Mouse (Mus musculus) heart, embryonic 14.5 days (tissue): Measurements from ENCODE around the gene Chordc1. TPM values are rescaled to one million over a fixed set of nuclear protein-coding genes. Genes with fewer than 3 reads are reported as not detected.
"Not testable (repeated sequence)": the region's sequence is repeated elsewhere in the genome, so short reads cannot be mapped to it uniquely, and the experiment has no call there.

ENCODE experiments used
- ATAC-seq: fragments of 200-750 bp; cut with Nextera tagmentation; 2 replicates; pipeline ENCODE4 v1.8.0; 2017; ENCODE audit warnings: low read depth, moderate TSS enrichment; ENCODE audit not compliant: insufficient number of reproducible peaks, insufficient read depth, low FRiP score
- H3K27ac ChIP-seq, 2 experiments: fragments of 200-500 bp in 1 of 2; fragments of 300-500 bp in 1 of 2; sonication (generic) in 1 of 2; replicated peaks in 1 of 2; 2 replicates each; pipeline ENCODE4 v1.5.1; 2012 to 2014; ENCODE audit warnings: low read depth in 2 of 2, low read length in 2 of 2, control low read depth in 1 of 2, mild to moderate bottlenecking in 1 of 2, mixed read lengths in 1 of 2; ENCODE audit not compliant: control insufficient read depth in 1 of 2, insufficient read depth in 1 of 2
- H3K27me3 ChIP-seq: fragments of 300-500 bp; sonication (generic); 2 replicates; pipeline ENCODE4 v1.6.1; 2014; ENCODE audit warnings: mild to moderate bottlenecking, low read length, control low read depth; ENCODE audit not compliant: control insufficient read depth, insufficient read depth
- H3K36me3 ChIP-seq: fragments of 300-500 bp; sonication (generic); 2 replicates; pipeline ENCODE4 v1.6.1; 2014; ENCODE audit warnings: mild to moderate bottlenecking, control low read depth, low read length, mixed read lengths; ENCODE audit not compliant: control insufficient read depth, insufficient read depth
- H3K4me1 ChIP-seq, 2 experiments: fragments of 200-500 bp in 1 of 2; fragments of 300-500 bp in 1 of 2; sonication (generic) in 1 of 2; 2 replicates each; pipeline ENCODE4 v1.6.1; 2012 to 2014; ENCODE audit warnings: low read length in 2 of 2, control low read depth in 1 of 2, mixed read lengths in 1 of 2; ENCODE audit not compliant: control insufficient read depth in 2 of 2, insufficient read depth in 2 of 2
- H3K4me2 ChIP-seq: fragments of 300-500 bp; sonication (generic); 2 replicates; pipeline ENCODE4 v1.6.1; 2014; ENCODE audit warnings: mild to moderate bottlenecking, low read length
- H3K4me3 ChIP-seq, 2 experiments: fragments of 200-500 bp in 1 of 2; fragments of 300-500 bp in 1 of 2; sonication (generic) in 1 of 2; 2 replicates each; pipeline ENCODE4 v1.5.1; 2012 to 2014; ENCODE audit warnings: low read length in 2 of 2, mild to moderate bottlenecking in 2 of 2, control low read depth in 1 of 2, low read depth in 1 of 2, moderate library complexity in 1 of 2; ENCODE audit not compliant: control insufficient read depth in 1 of 2, insufficient read depth in 1 of 2
- H3K9ac ChIP-seq: fragments of 300-500 bp; sonication (generic); 2 replicates; pipeline ENCODE4 v1.6.1; 2014; ENCODE audit warnings: mild to moderate bottlenecking, low read length
- H3K9me3 ChIP-seq: fragments of 300-500 bp; sonication (generic); 2 replicates; pipeline ENCODE4 v1.6.1; 2016; ENCODE audit warnings: low read length, control low read depth; ENCODE audit not compliant: control insufficient read depth
- WGBS: fragments of 180-500 bp; shearing (Covaris S2); extraction: QIAGEN DNeasy Blood & Tissue Kit; methylation state at CpG from one replicate; pipeline ENCODE4 v1.1.7; 2014; 5-methylcytosine and 5-hydroxymethylcytosine counted together
- polyA plus RNA-seq: library from polyadenylated mRNA; unstranded; fragments of >200 nt; fragmentation: Nextera tagmentation; extraction: Ambion mirVana; gene quantifications from 2 replicates; pipeline ENCODE4 v1.2.1, GENCODE M21; 2014

Gene Chordc1
- 73.2 and 76.9 TPM in 2 replicates for polyA plus RNA-seq

- H3K4me3 ChIP-seq, result peak within 1 kb of the TSS; percentile 83 to 99
- H3K4me2 ChIP-seq, result peak within 1 kb of the TSS; percentile 96
- 4% methylated on average over 49 of the region's 49 CpGs for WGBS
- peaks cover 0 to 7% of the 10 kb centered on the region in 2 experiments; a peak in 3 of 4 replicates for H3K4me1 ChIP-seq
- H3K36me3 ChIP-seq, result no peaks in the 10 kb centered on the region
- H3K9ac ChIP-seq, result peak within 1 kb of the TSS; percentile 99
- H3K27me3 ChIP-seq, result no peaks in the 10 kb centered on the region
- peak within 1 kb of the TSS; percentile 75 to 89 for H3K27ac ChIP-seq
- peak; percentile 99 for ATAC-seq
- no peaks in the 10 kb centered on the region for H3K9me3 ChIP-seq
Measured at GRCm38 (mm10) chr9:18291571-18292429, at the start of gene Chordc1. TSS of gene Chordc1 (plus strand) at chr9:18292125.

- 67% methylated on average over 1 of the region's 1 CpGs for WGBS
- no peak for ATAC-seq
Measured at GRCm38 (mm10) chr9:18275901-18276300, 16.0 kb upstream of the Chordc1 start.

GRCm38 (mm10) chr9:18276844-18277243 is 15.1 kb upstream of the Chordc1 start:
- H3K4me1 ChIP-seq, result no peaks in the 10 kb centered on the region
- no peaks in the 10 kb centered on the region for H3K36me3 ChIP-seq
- H3K9me3 ChIP-seq, result no peaks in the 10 kb centered on the region
- no peak for ATAC-seq
- H3K4me3 ChIP-seq, result no peak overlapping the region
- H3K4me2 ChIP-seq, result no peak overlapping the region
- no peak overlapping the region for H3K27ac ChIP-seq
- no peaks in the 10 kb centered on the region for H3K27me3 ChIP-seq
- no peak overlapping the region for H3K9ac ChIP-seq
- WGBS, result 43% methylated on average over 2 of the region's 2 CpGs

More at GRCm38 (mm10) chr9:18275901-18276300, 16.0 kb upstream of the Chordc1 start:
- H3K27me3 ChIP-seq, result no peaks in the 10 kb centered on the region
- no peaks in the 10 kb centered on the region for H3K36me3 ChIP-seq
- H3K27ac ChIP-seq, result no peak overlapping the region
- no peak overlapping the region for H3K9ac ChIP-seq
- no peak overlapping the region for H3K4me2 ChIP-seq
- H3K4me3 ChIP-seq, result no peak overlapping the region
- no peaks in the 10 kb centered on the region for H3K4me1 ChIP-seq
- H3K9me3 ChIP-seq, result no peaks in the 10 kb centered on the region

GRCm38 (mm10) chr9:18277497-18277896 is 14.4 kb upstream of the Chordc1 start:
- no peak for ATAC-seq
- Histone ChIP-seq H3K9me3 (no peaks in the 10 kb centered on the region), H3K4me2 (no peak overlapping the region), H3K4me3 (no peak overlapping the region), H3K27me3 (no peaks in the 10 kb centered on the region), H3K4me1 (no peaks in the 10 kb centered on the region), H3K9ac (no peak overlapping the region), H3K36me3 (no peaks in the 10 kb centered on the region), H3K27ac (no peak overlapping the region)
- WGBS, result 43% methylated on average over 1 of the region's 1 CpGs

- H3K4me3 ChIP-seq, H3K9ac ChIP-seq, H3K27ac ChIP-seq, H3K36me3 ChIP-seq, H3K4me2 ChIP-seq, H3K9me3 ChIP-seq, H3K4me1 ChIP-seq, H3K27me3 ChIP-seq, ATAC-seq: not testable (repeated sequence)
- 27% methylated on average over 5 of the region's 5 CpGs for WGBS
Measured at GRCm38 (mm10) chr9:18278693-18279092, 13.2 kb upstream of the Chordc1 start.

- H3K27ac ChIP-seq, result peak overlapping the region; percentile 75 to 89
- under 1% methylated on average over 24 of the region's 24 CpGs for WGBS
- ATAC-seq, result peak; percentile 37
Measured at GRCm38 (mm10) chr9:18292443-18292922, 558 bp downstream of the Chordc1 start.

GRCm38 (mm10) chr9:18293026-18293781 is 1.3 kb downstream of the Chordc1 start:
- WGBS, result 47% methylated on average over 6 of the region's 6 CpGs
- Histone ChIP-seq H3K4me1 (peaks cover 0 to 7% of the 10 kb centered on the region in 2 experiments; a peak in 3 of 4 replicates), H3K4me2 (peak overlapping the region; percentile 96)

More at GRCm38 (mm10) chr9:18292443-18292922, 558 bp downstream of the Chordc1 start:
- Histone ChIP-seq H3K4me1 (peaks cover 0 to 7% of the 10 kb centered on the region in 2 experiments; a peak in 3 of 4 replicates), H3K27me3 (no peaks in the 10 kb centered on the region), H3K9ac (peak overlapping the region; percentile 99), H3K9me3 (no peaks in the 10 kb centered on the region), H3K36me3 (peaks cover 5% of the 10 kb centered on the region; the same call in 1 of the 2 replicates), H3K4me3 (peak overlapping the region; percentile 83 to 99), H3K4me2 (peak overlapping the region; percentile 96)

More at GRCm38 (mm10) chr9:18293026-18293781, 1.3 kb downstream of the Chordc1 start:
- H3K4me3 ChIP-seq, result peak overlapping the region; percentile 83 to 99; a peak in 3 of 4 replicates
- H3K27me3 ChIP-seq, result no peaks in the 10 kb centered on the region
- peak overlapping the region; percentile 99 for H3K9ac ChIP-seq
- no peaks in the 10 kb centered on the region for H3K9me3 ChIP-seq
- H3K27ac ChIP-seq, result peak overlapping the region in 1 of 2 experiments; percentile 89; a peak in 1 of 4 replicates
- peaks cover 9% of the 10 kb centered on the region; the same call in 1 of the 2 replicates for H3K36me3 ChIP-seq
- no peak for ATAC-seq
